Mouse (Mus musculus): ENCODE measurements around the gene Lipe. TPM values are rescaled to one million over a fixed set of nuclear protein-coding genes. Genes with fewer than 3 reads are reported as not detected.
"Not testable (repeated sequence)": the region's sequence is repeated elsewhere in the genome, so short reads cannot be mapped to it uniquely, and the experiment has no call there.

The Lipe gene
- total RNA-seq, 2 experiments from 2014 or later: 40.5 to 41.5 TPM

DNA sequence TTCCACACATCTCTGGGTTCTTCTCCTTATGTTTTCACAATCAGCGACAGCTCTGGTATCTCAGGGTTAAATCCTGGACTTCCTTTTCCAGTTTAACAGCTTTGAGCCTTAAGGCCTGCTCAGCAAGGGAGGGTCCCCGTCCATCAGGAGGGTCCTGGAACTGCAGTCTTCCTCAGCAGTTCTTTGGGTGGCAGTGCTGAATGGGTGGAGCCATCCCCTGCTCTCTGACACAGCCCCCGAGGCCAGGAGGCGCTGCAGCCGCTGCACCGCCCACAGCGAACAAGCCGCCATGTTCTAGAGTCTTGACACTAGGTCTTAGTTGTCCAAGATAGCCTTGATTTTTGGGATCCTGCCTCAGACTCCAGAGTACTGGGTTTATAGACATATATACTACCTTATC is 21.0 kb upstream of the Lipe start:
- DNase-seq (ENCODE audit: low spot score): no peak
- intact Hi-C loops (cut with DNase I): no loop called here

DNA sequence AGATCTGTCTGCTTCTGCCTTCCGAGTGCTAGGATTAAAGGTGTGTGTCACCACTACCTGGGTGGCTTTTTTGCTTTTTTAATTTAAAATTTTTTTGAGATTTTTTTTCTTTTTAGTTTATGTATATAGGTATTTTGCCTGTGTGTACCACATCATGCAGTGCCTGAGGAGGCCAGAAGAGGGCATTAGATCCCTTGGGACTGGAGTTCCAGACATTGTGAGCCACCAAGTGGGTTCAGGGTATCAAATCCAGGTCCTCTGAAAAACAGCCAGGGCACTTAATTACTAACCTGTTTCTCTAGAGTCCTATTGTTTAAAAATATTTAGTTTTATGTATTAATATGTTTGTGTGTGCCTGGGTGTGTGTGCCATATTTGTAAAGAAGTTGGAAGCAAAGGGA is 19.1 kb upstream of the Lipe start:
- intact Hi-C loops (cut with DNase I): no loop called here
- no peak for DNase-seq (ENCODE audit: low spot score)

- intact Hi-C loops (cut with DNase I): no loop called here
- DNase-seq (ENCODE audit: low spot score): no peak
These were observed 14.4 kb upstream of the Lipe start, which contains the start of gene Cxcl17 for GRCm38 (mm10) chr7:25412833-25413441. TSS of gene Cxcl17 (minus strand) at chr7:25412886.

GRCm38 (mm10) chr7:25411861-25412260 is 13.4 kb upstream of the Lipe start:
- intact Hi-C loops (cut with DNase I): no loop called here
- DNase-seq (ENCODE audit: low spot score): no peak

DNA sequence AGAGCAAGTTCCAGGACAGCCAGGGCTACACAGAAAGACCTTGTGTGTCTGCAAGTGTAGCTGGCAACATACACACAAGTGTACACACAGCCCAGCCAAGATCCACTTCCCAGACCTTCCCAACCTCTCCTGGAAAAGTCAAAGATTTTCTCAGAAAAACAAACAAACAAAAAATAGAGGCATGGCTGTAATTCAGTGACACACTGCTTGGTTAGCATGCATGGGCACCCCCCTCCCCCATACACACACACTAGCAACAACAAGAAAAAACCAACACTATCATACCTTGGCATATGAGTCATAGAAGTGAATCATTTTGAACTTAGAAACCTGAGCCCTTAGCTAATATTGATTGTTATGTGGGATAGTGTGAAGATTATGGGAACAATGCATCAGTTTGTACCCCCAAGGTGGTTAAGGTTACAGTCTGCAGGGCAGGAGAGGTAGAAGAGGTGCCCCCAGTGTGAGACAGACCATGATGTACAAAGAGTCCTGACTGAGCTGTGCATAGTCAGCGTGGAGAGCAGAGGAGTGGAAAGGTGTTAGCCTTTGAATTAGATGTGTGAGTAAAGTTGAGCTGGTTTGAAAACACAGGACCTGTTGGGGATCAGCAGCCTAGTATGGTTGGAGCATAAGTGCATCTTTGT is 12.6 kb upstream of the Lipe start:
- intact Hi-C loops (cut with DNase I): no loop called here

GRCm38 (mm10) chr7:25409114-25409760 is 10.7 kb upstream of the Lipe start:
- intact Hi-C loops (cut with DNase I): loop anchor here (2.0 kb wide), 1 partner anchor 42 kb away; no protein-coding TSS in a partner anchor
- no peak for DNase-seq (ENCODE audit: low spot score)

More for the DNA sequence above, 12.6 kb upstream of the Lipe start:
- no peak for DNase-seq (ENCODE audit: low spot score)

GRCm38 (mm10) chr7:25406468-25406867 is 8.0 kb upstream of the Lipe start:
- intact Hi-C loops (cut with DNase I): no loop called here

GRCm38 (mm10) chr7:25402671-25403101 is 4.2 kb upstream of the Lipe start:
- no peak for DNase-seq (ENCODE audit: low spot score)

More at GRCm38 (mm10) chr7:25406468-25406867, 8.0 kb upstream of the Lipe start:
- no peak for DNase-seq (ENCODE audit: low spot score)

GRCm38 (mm10) chr7:25401986-25402385 is 3.5 kb upstream of the Lipe start:
- intact Hi-C loops (cut with DNase I): no loop called here
- DNase-seq (ENCODE audit: low spot score): no peak

More at GRCm38 (mm10) chr7:25402671-25403101, 4.2 kb upstream of the Lipe start:
- intact Hi-C loops (cut with DNase I): no loop called here

- intact Hi-C loops (cut with DNase I): no loop called here
- DNase-seq (ENCODE audit: low spot score): no peak
These were observed 3.0 kb upstream of the Lipe start for GRCm38 (mm10) chr7:25401551-25401950.

DNA sequence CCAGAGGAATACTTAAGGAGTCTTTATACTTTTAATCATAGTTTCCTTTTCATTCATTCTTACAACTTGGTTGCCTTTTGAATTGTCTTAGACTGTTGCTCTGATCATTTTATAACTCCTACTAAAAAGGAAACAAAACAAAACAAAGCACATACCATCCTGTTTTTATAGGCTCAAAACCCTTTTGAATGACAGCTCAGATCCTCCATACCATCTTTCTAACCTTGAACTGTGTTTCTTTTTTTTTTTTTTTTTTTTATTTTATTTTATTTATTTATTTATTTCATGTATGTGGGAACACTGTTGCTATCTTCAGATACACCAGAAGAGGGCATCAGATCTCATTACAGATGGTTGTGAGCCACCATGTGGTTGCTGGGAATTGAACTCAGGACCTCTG is 518 bp upstream of the Lipe start:
- intact Hi-C loops (cut with DNase I): loop anchor here (2.0 kb wide), 1 partner anchor 20 kb away; no protein-coding TSS in a partner anchor
- not testable (repeated sequence) for DNase-seq (ENCODE audit: low spot score)

DNA sequence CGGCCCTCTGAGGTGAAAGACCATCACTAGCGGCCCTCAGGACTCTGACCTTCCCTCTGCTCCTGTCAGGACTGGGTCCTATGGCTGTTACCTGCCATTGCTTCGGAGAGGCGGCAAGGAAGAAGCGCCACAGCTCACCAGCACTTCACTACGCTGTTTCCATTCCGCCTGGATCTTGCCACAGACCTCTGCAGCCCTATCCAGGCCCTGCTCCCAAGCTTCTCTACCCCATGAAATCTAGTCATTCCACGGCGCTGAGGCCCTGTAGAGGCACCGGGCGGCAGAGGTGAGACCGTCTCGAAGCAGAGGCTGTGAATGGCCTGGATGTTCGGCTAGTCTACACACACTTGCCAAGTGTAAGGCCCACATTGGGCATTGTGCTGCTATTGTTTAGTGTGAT is 1.9 kb downstream of the Lipe start:
- intact Hi-C loops (cut with DNase I): no loop called here
- DNase-seq (ENCODE audit: low spot score): no peak

DNA sequence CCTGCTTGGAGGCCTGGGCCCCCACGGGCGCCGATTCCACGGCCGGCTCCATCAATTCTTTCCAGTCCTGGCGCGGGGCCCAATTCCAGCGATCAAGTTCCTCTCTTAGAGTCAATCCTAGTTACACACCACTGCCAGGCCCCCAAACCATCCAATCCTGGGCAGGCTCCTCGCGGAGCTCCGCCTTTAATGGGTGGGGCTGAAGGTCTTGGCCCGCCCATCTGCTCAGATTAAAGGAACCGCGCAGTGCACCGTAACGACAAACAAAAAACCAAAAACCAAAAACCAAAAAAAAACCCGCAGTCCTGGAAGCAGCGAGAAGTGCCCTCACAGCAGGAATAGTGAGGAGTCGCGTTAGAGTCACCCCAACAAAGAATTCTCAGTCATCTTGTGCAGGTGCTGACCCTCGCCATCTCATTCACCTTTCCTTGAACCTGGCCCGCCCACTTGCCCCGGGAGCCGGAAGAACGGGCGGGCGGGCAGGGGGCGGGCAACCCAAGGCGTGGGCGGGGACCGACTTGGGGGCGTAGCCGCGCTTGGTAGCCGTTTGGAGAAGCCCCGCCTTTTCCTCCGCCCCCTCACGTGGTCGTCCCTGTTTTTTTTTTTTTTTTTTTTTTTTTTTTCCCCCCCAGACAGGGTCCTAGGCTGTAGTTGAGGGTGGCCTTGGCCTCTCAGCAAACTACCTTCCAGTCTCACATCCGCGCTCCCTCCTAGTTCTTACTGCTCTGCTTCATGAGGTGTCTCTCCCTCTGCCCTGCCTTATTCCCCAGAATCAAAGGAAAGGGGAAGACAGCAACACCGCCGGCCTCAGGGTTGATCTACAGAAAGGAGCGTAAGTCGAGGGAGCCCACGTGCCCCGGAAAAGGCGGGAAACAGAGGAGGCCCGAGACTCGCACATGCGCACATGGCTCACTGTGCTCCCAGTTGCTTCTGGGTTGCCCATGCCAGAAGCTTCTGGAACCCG is 2.7 kb downstream of the Lipe start:
- peak; percentile 93 for DNase-seq (ENCODE audit: low spot score)
- intact Hi-C loops (cut with DNase I): no loop called here

- intact Hi-C loops (cut with DNase I): no loop called here
- no peak for DNase-seq (ENCODE audit: low spot score)
These were observed 3.3 kb downstream of the Lipe start for GRCm38 (mm10) chr7:25395186-25395557.

GRCm38 (mm10) chr7:25394754-25395153 is 3.8 kb downstream of the Lipe start:
- intact Hi-C loops (cut with DNase I): no loop called here

DNA sequence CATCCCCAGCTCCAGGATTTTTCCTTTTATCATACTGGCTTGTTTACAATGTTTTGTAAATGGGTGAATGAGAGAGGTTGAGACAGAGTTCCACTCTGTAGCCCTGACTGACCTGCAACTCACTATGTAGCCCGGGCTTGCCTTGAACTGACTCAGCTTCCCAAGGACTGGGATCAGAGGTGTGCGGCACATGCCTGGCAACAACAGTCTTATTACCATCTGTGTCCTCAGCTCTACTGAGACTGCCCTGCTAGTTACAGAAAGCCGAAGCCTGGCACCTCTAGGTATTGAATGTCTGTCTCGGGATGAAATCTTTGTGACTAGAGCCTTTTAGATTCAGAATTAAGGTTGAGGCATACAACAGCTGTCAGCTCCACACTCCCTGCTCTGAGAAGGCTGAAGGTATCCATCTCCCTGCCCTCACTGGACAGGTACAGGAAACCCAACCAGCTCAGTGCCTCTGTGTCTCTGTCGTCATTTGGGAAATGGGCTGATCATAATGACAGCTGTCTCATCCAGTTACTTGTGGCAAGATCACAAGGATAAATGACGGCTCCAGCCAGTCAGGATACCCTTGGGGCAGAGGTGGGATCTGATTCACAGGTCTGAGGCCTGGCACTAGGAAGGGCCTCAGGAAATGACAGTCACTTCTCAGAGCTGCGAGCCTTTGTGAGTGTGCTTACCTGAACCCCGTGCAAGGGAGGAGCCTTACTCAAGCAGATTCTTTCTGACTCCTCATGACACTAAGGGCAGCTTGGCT is 4.9 kb downstream of the Lipe start:
- no peak for DNase-seq (ENCODE audit: low spot score)
- intact Hi-C loops (cut with DNase I): no loop called here

More at GRCm38 (mm10) chr7:25394754-25395153, 3.8 kb downstream of the Lipe start:
- DNase-seq (ENCODE audit: low spot score): no peak

DNA sequence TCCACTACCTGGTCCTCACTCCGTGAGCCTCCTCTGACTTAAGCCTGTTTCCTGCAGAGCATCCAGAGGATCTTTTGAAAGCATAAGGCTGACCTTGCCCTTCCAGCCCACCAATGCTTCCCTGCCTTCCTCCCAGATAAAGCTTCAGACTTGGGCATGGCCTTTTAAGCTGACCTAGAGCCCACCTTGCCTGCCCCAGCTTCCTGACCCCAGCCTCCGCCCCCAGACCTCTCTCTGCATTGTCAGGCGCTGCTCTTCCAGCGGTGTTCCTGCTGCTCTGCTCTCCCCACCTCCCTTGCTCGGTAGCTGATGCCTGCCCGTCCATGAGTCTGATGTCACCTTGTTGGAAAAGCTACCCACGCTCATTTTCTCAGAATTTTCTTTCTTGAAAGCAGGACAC is 5.7 kb downstream of the Lipe start:
- intact Hi-C loops (cut with DNase I): no loop called here
- no peak for DNase-seq (ENCODE audit: low spot score)

DNA sequence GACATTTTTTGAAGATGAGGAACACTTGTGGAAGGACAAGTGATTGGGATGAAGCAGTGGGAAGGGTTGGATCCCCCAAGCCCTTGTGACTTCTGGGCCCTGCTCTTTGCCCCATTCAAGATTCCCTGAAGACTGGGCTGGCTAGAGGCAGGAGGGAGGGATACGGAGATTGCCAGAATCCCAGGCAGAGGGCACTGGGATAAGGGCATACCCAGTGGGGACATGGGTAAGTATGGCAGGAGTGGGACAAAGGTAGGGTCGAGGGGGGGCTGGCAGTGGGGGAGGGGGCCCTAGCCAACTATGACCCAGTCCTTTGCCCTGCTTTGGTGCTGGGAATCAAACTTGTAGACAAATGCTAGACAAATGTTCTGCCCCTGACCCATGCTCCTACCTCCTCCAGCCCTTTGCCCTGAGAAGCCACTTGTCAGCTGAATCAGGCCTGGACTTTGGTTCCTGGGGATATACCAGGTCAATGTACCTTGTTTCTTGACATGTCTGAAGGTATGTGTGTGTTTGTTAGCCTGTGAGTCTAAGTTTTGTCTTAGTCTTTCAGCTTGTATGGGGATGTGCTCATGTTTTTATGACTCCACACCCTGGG is 6.6 kb downstream of the Lipe start:
- no peak for DNase-seq (ENCODE audit: low spot score)
- intact Hi-C loops (cut with DNase I): no loop called here

GRCm38 (mm10) chr7:25390986-25391385 is 7.5 kb downstream of the Lipe start:
- no peak for DNase-seq (ENCODE audit: low spot score)
- intact Hi-C loops (cut with DNase I): no loop called here
